Mouse (Mus musculus) intestine, embryonic 14.5 days (tissue): ENCODE measurements around the gene Babam2. TPM values are rescaled to one million over a fixed set of nuclear protein-coding genes. Genes with fewer than 3 reads are reported as not detected.

Experiments used
- microRNA-seq: library from miRNA; unstranded; fragments of <30 nt; microRNA quantifications from one replicate; pipeline ENCODE4, GENCODE M21; 2016
- polyA plus RNA-seq: library from polyadenylated mRNA; unstranded; fragments of >200 nt; fragmentation: Nextera tagmentation; extraction: Ambion mirVana; gene quantifications from 2 replicates; pipeline ENCODE4 v1.2.1, GENCODE M21; 2014

Gene Babam2
- polyA plus RNA-seq, 1 experiment from 2014 or later = 43.5 TPM

Small RNAs within 50 kb of the gene (microRNA-seq; reads per million reads assigned to microRNA genes)
- gene Mir3473e = not detected

Other genes starting within 250 kb of the Babam2 start
- 43.7 and 48.4 TPM in 2 replicates for gene Zfp512, start 245.3 kb upstream of the Babam2 start, polyA plus RNA-seq
- 0.07 TPM in 1 of 2 replicates, not detected in the other for gene 4930548H24Rik, start 211.9 kb upstream of the Babam2 start, polyA plus RNA-seq
- 65.4 and 66.3 TPM in 2 replicates for gene Gpn1, start 202.9 kb upstream of the Babam2 start, polyA plus RNA-seq
- 25.4 and 28.3 TPM in 2 replicates for gene Slc4a1ap, start 170.7 kb upstream of the Babam2 start, polyA plus RNA-seq
- gene Supt7l, start 169.9 kb upstream of the Babam2 start, polyA plus RNA-seq = 14.5 and 16.7 TPM in 2 replicates
- gene Mrpl33, start 100.7 kb upstream of the Babam2 start, polyA plus RNA-seq = 298 and 334 TPM in 2 replicates
- 7.8 and 8.5 TPM in 2 replicates for gene Rbks, start 57 bp upstream of the Babam2 start, polyA plus RNA-seq